Comparison of ENCODE assay signal across 26 mouse cellular contexts in the genomic region with DNA sequence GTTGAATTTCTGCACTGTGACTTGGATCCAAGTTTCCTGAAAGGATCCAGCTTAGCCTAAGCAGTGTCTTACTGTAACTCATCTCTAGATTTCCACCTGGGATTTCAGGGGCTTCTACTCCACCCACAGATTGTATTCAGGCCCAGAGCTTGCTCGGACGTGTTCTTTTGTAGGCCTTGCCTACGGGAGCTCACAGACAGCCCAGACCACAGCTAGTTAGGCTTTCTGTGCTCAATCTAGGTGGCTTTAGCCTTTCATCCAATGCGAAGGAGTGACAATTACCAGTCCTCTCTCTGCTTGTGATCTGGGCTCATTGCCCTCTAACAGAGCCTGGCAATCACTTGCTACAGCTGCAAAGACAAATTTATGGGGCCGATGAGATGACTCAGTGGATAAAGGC. TPM values are rescaled to one million over a fixed set of nuclear protein-coding genes. Genes with fewer than 3 reads are reported as not detected.
"Had no signal": no experiment of that assay in that cellular context is flagged by ENCODE, and none has a peak within 500 bp of the region (broad histone marks: within the 10 kb centered on the region; RNA-seq: fewer than 3 reads in every experiment).

No protein-coding gene starts in this region.

- H3K4me2 ChIP-seq: limb, embryonic 13.5 days; liver, embryonic 12.5 days; liver, embryonic 15.5 days; lung, embryonic 15.5 days; midbrain, embryonic 13.5 days; neural tube, embryonic 12.5 days; neural tube, embryonic 15.5 days had no signal

- H3K36me3 ChIP-seq: lung, embryonic 15.5 days had no signal

- H3K9me3 ChIP-seq: limb, embryonic 10.5 days; limb, embryonic 13.5 days; liver, embryonic 12.5 days; liver, embryonic 15.5 days; lung, embryonic 15.5 days; megakaryocyte, embryonic 14.5 days; midbrain, embryonic 10.5 days; midbrain, embryonic 13.5 days; neural tube, embryonic 12.5 days; neural tube, embryonic 15.5 days had no signal

- ATAC-seq: liver, embryonic 12.5 days; midbrain, embryonic 13.5 days; midbrain, embryonic 16.5 days had no signal

- H3K4me3 ChIP-seq: limb, embryonic 10.5 days; limb, embryonic 13.5 days; liver, embryonic 12.5 days; liver, embryonic 15.5 days; lung, embryonic 15.5 days; megakaryocyte, embryonic 14.5 days; midbrain, embryonic 10.5 days; midbrain, embryonic 13.5 days; neural tube, embryonic 12.5 days; neural tube, embryonic 15.5 days had no signal

- H3K27ac ChIP-seq: limb, embryonic 10.5 days; limb, embryonic 13.5 days; liver, embryonic 12.5 days; liver, embryonic 15.5 days; lung, embryonic 15.5 days; midbrain, embryonic 10.5 days; midbrain, embryonic 13.5 days; neural tube, embryonic 12.5 days; neural tube, embryonic 15.5 days had no signal

- H3K9ac ChIP-seq: limb, embryonic 13.5 days; liver, embryonic 12.5 days; liver, embryonic 15.5 days; lung, embryonic 15.5 days; midbrain, embryonic 13.5 days; neural tube, embryonic 12.5 days; neural tube, embryonic 15.5 days had no signal

- H3K4me1 ChIP-seq: limb, embryonic 10.5 days; limb, embryonic 13.5 days; lung, embryonic 15.5 days; midbrain, embryonic 13.5 days; neural tube, embryonic 12.5 days; neural tube, embryonic 15.5 days had no signal

- DNase-seq: kidney, adult 9 months; kidney, postnatal 14 days; kidney, postnatal 4 days; liver; lung, adult 18-20 months; lung, postnatal 10 days; lung, postnatal 36 days; right cerebral cortex, adult 18-20 months; right cerebral cortex, postnatal 14 days; right cerebral cortex, postnatal 4 days; thymus, adult 18-20 months; thymus, postnatal 4 days had no signal

- H3K27me3 ChIP-seq: limb, embryonic 13.5 days; liver, embryonic 12.5 days; liver, embryonic 15.5 days; lung, embryonic 15.5 days; midbrain, embryonic 13.5 days; neural tube, embryonic 12.5 days; neural tube, embryonic 15.5 days had no signal

RNA-seq across cellular contexts. Expression of a gene that starts 12.9 kb away (rescaled TPM):
- polyA plus RNA-seq: kidney, embryonic 16.5 days; limb, embryonic 10.5 days; liver, embryonic 15.5 days; neural tube, embryonic 12.5 days; stomach, embryonic 14.5 days had no signal

RNA-seq across cellular contexts. Expression of a gene that starts 34.5 kb away (rescaled TPM):
- total RNA-seq: layer of hippocampus, adult 18-20 months had no signal
